Mouse (Mus musculus): ENCODE measurements around the gene Syt16.
A peak's percentile ranks its signal among the peaks of the same experiment; 100 is the strongest.

Syt16 gene

GRCm38 (mm10) chr12:74219909-74220308 lies 222.4 kb downstream of the Syt16 start:
- peak; percentile 70 for DNase-seq (ENCODE audit: low read depth)

DNA sequence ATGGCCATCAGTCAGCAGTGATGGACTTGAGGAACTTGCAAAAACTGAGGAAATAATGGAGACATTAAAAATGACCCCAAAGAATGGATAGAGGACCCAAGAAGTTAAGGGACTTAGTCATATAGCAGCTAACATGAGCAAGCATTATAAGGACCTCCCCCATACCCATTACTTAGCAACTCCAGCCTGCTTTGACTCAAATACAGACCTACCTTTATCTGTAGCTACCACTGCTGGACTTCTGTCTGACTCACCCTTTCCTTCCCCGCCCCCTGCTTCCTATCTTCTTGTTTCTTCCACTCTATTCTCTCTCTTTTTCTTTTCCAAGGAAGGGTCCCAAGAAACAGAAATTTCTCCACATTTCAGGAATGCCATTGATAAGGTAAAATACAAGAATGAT lies 223.2 kb downstream of the Syt16 start:
- peak; percentile 86 for DNase-seq (ENCODE audit: low read depth)

- DNase-seq (ENCODE audit: low read depth) = no peak
Observed at GRCm38 (mm10) chr12:74230808-74231207, 233.3 kb downstream of the Syt16 start.

DNA sequence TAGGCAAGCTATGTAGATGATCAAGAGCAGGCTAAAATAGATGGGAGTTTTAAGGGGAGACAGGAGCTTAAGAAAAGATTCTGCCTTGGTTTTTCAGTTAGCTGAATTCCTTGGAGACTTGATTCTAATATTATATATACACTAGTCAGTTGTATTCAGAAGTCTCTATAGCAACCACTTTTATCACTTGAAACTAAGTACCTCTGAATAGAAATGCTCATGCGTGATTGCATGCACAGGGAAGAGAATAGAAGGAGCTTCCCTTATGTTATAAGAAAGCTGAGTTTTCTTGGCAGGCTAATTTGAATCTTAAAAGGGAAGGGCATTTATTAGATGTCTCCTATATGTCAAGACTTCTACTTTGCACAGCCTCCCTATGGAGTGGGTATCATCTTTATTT lies 235.4 kb downstream of the Syt16 start:
- no peak for DNase-seq (ENCODE audit: low read depth)

DNA sequence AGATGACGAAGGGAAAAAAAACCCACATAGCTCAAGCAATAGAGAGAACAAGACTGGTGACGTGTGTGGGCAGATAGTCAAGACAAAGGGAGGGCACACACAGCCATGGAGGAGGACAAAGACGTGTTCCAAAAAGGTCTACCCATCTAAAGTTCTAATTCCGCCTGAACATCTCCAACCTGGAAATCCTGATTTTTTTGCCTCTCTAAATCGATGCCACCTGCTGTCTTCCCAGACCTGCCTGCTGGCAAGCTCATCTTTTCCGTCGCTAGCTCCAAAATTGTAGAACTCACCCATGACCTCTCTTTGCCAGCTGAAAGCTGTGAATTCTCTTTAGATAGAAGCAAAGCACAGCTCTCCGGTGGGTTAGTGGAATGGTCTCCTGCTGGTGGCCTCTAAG lies 238.7 kb downstream of the Syt16 start:
- no peak for DNase-seq (ENCODE audit: low read depth)

DNA sequence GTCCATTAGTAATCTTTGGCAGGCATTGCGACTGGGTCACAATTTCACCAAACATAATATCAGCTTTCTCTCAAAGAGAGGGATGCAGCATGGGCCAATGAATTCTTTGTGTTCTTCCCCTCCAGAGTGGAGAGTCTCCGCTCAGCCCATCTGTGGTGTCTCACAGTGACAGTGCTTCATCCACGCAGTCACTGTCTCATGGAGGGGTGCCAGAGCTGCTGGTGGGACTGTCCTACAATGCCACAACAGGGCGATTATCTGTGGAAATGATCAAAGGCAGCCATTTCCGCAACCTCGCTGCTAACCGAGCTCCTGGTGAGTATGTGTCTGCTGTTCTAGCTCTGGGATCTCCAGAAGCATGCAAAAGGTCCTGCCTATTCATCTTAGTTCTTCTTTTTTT lies 240.6 kb downstream of the Syt16 start:
- peak; percentile 58 for DNase-seq (ENCODE audit: low read depth)

GRCm38 (mm10) chr12:74238806-74239205 lies 241.3 kb downstream of the Syt16 start:
- DNase-seq (ENCODE audit: low read depth) = peak; percentile 70

- DNase-seq (ENCODE audit: low read depth) = no peak
Observed at GRCm38 (mm10) chr12:74264846-74265245, 267.4 kb downstream of the Syt16 start.

- no peak for DNase-seq (ENCODE audit: low read depth)
Observed at GRCm38 (mm10) chr12:74267049-74267448, 269.6 kb downstream of the Syt16 start.

GRCm38 (mm10) chr12:74268644-74269285 lies 271.3 kb downstream of the Syt16 start:
- DNase-seq (ENCODE audit: low read depth) = no peak

DNA sequence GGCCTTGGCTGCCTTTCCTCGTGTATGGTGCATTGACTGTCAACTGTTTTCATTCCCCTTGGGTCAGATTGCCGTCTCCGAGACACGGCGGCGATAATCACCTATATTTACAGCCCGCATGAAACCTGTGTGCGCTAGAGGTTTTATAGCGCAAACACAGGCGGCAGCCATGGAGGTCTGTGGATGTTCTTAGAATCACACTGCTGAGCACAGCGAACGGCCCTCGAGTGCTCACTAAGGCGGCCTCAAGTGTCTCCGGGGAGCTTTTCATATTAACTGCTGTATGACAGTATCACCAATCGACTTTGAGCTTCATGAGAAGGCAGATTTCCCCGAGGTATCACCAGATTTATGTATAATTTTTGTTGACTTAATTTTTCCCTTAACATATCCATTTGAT lies 275.1 kb downstream of the Syt16 start:
- no peak for DNase-seq (ENCODE audit: low read depth)

- no peak for DNase-seq (ENCODE audit: low read depth)
Observed at GRCm38 (mm10) chr12:74277265-74277664, 279.8 kb downstream of the Syt16 start.

DNA sequence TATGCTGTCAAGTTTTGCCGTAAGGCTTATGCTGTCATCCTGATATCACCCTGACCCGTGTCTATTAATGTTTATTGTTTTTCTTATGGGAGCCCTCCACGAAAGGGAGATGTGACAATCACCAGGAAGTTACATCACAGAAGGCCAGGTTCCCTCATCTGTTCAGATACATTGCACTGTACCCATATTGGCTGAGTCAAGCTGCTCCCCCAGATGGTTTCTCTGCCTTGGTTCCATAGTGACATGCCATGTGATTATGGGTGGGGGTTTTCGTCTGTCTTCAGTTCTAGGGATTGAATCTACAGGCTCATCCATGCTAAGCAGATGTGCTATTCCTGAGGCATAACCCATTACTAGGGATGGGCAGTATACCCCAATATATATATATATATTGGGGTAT lies 283.9 kb downstream of the Syt16 start:
- no peak for DNase-seq (ENCODE audit: low read depth)

- no peak for DNase-seq (ENCODE audit: low read depth)
Observed at GRCm38 (mm10) chr12:74282846-74283245, 285.4 kb downstream of the Syt16 start.

DNA sequence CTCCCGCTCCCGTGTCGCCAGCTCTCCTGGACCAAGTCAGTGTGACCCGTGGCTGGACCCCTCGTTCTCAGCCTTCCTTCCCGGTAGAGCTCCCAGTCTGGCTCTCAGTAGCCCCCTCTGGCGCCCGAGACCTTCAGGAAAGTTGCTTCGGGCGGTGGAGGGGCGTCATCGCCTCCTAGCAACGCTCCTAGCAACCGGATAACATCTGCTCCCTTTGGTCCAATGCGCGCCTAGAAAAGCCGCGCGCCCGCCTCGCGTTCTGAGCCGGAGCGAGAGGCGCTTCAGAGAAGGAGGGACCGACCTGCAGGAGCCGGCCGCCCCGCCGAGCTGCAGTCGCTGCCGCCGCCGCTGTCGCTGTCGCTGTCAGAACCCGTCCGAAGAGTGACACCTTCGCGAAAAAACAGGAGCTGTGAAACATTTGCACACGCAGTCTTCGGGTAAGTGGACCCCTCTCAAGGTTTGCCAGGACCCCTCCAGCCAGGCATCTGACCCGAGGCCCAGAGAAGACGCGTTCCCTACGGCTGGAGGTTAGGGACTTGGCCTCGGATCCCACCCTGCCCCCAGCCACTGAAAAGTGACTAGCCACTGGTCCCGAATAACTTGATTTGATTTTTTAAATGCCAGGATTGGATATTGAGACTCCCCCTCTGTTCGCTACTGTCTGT lies 286.7 kb downstream of the Syt16 start:
- no peak for DNase-seq (ENCODE audit: low read depth)

DNA sequence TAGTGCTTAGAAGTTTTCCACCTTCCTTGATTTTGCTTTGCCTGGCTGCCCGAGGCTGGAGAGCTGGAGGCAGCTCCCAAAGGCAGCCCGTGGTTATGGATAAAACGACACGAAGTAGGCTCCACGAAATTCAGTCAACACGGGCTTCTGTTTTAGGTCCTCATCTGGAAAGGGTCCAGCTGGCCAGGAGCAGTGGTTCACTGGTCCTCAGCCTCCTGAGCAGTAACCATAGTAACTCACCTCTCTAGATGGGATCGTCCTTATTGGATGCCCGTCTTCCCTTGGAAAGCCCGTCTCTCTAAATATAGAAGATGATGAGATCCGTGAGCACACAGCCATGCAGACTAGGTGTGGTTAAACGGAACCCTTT lies 287.2 kb downstream of the Syt16 start:
- DNase-seq (ENCODE audit: low read depth) = no peak

GRCm38 (mm10) chr12:74290983-74291382 lies 293.5 kb downstream of the Syt16 start:
- no peak for DNase-seq (ENCODE audit: low read depth)

- peak; percentile 60 for DNase-seq (ENCODE audit: low read depth)
Observed at GRCm38 (mm10) chr12:74293624-74294023, 296.2 kb downstream of the Syt16 start.

GRCm38 (mm10) chr12:74296374-74296773 lies 298.9 kb downstream of the Syt16 start:
- DNase-seq (ENCODE audit: low read depth) = no peak

GRCm38 (mm10) chr12:74301559-74301958 lies 304.1 kb downstream of the Syt16 start:
- DNase-seq (ENCODE audit: low read depth) = no peak

DNA sequence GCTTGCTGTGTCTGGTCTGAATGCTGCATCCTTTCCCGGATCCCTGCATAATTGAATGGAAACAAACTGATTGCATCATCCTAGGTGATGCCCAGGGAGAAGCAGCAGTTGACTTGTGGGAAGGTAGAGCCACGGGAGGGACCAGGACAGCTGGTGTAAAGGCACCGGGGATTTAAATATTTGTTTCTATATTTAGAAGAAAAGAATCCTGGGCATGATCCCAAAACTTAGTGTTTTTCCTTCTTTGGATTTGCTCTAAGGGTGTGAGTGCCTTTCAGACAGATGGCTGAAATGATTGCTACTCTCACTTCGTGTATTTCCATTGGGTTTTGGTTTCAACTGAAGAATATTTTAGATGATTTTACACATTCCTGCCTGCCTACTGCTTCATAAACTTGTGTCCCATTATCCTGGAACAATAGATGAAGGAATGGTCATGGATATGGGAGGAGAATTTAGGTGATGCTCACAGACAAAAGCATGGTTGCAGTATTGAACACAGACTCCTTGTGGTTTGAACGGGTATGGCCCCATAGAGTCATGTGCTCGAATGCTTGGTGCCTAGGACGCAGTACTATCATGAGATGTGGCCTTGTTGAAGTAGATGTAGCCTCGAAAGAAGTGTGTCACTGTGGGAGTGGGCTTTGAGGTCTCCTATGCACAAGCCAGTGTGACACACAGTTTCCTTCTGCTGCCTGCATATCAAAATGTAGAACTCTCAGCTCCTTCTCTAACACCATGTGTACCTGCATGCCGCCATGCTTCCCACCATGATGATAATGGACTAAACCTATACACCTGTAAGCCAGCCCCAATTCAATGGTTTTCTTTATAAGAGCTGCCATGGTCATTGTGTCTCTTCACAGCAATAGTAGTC lies 306.2 kb downstream of the Syt16 start:
- DNase-seq (ENCODE audit: low read depth) = no peak

DNA sequence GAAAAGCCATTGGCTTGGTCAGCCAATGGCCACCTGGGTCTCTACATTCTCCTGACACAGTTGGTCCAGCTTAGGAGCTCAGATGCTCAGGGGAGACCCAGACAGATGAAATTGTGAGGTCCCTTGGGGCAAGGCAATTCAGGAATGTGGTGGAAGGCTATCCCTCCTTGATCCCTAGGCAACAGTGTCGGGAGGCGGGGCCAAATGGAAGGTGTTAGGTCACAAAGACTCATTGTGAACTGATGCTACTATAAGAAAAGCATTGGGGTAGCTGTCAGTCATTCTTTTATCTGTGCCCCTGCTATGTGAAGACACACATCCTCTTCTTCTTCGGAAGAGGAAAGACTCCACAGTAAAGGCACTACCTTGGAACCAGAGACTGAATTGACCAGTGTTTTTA lies 315.1 kb downstream of the Syt16 start:
- DNase-seq (ENCODE audit: low read depth) = no peak

DNA sequence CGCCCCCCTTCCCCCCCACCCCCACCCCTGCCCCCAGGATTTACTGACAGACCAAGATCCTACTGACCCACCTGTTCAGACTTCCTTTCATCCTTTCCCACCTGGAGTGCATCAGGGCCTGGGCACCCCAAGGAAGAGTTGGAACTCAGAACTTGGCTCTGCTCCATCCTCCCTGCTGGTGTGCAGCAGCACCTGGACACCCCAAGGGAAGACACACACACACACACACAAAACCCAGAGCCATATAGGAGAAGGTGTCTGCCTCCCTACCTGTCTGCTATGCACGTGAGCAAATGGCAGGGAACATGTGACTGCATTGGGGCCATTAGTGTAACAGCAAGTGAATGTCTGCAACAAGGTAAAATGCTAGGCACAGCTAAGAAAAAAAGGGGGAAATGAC lies 317.8 kb downstream of the Syt16 start:
- DNase-seq (ENCODE audit: low read depth) = no peak
